Mouse (Mus musculus): Measurements from ENCODE around the gene Mylip. TPM values are rescaled to one million over a fixed set of nuclear protein-coding genes. Genes with fewer than 3 reads are reported as not detected.

Gene Mylip
- polyA plus RNA-seq, 1 experiment from 2014 or later = 4.4 TPM

DNA sequence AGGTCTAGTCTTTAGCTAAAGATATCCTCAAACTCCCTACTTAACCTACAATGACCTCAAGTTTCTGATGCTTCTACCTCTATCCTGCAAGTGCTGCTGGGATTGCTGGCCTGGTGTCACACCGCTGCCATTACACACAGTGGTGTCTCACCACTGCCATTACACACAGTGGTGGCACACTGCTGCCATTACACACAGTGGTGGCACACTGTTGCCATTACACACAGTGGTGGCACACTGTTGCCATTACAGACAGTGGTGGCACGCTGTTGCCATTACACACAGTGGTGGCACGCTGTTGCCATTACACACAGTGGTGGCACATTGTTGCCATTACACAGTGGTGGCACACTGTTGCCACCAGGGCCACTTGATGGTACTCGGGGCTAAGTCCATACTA, 2.3 kb upstream of the Mylip start:
- WGBS = 96% methylated on average over 4 of the region's 4 CpGs
- no peak overlapping the region for H3K9ac ChIP-seq (ENCODE audit: low read depth, low read length)
- H3K4me1 ChIP-seq (replicated peaks; ENCODE audit: control insufficient read depth, insufficient read depth, low read length) = peaks cover 19% of the 10 kb centered on the region
- no peaks in the 10 kb centered on the region; the same call in 1 of the 2 replicates for H3K27me3 ChIP-seq (replicated peaks; ENCODE audit: control insufficient read depth, insufficient read depth, low read length)
- no peak overlapping the region for H3K4me3 ChIP-seq (ENCODE audit: low read depth, low read length)
- ATAC-seq (replicated peaks; ENCODE audit: low FRiP score) (no peak), DNase-seq (ENCODE audit: low spot score) (no peak)
- no peak overlapping the region for H3K4me2 ChIP-seq
- no peaks in the 10 kb centered on the region for H3K36me3 ChIP-seq (ENCODE audit: control insufficient read depth, insufficient read depth, low read length)
- H3K9me3 ChIP-seq (ENCODE audit: control insufficient read depth, low read length) = no peaks in the 10 kb centered on the region
- H3K27ac ChIP-seq (ENCODE audit: low read depth, low read length) = no peak overlapping the region

DNA sequence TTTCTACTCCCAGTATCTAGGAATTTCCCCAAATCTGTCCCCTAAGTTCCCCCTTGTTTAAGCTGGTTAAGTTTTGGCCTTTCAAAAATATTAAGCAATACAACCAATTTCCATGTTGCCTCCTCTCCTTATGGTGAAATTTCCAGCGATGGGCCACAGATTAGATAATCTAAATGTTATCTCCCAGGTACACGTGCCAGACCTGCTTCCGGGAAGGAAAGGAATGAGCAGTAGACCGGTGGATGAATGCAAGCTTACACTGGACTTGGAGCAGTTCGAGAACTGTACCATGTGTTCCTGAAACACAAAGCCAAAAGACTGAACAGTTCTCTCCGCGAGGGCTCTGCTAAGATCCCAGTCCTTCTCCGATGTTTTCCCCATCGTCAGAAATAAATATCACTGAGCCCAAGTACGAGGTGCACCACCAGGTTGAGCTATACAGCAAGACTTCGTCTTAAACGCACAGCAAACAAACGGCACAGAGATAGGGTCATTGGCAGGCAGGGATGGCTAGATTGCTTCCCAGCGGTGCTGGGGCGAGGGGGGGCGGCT, 1.2 kb upstream of the Mylip start:
- Histone ChIP-seq H3K27ac (ENCODE audit: low read depth, low read length) (no peak overlapping the region), H3K4me3 (ENCODE audit: low read depth, low read length) (no peak overlapping the region), H3K36me3 (ENCODE audit: control insufficient read depth, insufficient read depth, low read length) (no peaks in the 10 kb centered on the region), H3K9ac (ENCODE audit: low read depth, low read length) (no peak overlapping the region), H3K4me2 (no peak overlapping the region), H3K27me3 (replicated peaks; ENCODE audit: control insufficient read depth, insufficient read depth, low read length) (no peaks in the 10 kb centered on the region; the same call in 1 of the 2 replicates), H3K9me3 (ENCODE audit: control insufficient read depth, low read length) (no peaks in the 10 kb centered on the region), H3K4me1 (replicated peaks; ENCODE audit: control insufficient read depth, insufficient read depth, low read length) (peaks cover 20% of the 10 kb centered on the region)
- DNase-seq (ENCODE audit: low spot score) (no peak), ATAC-seq (replicated peaks; ENCODE audit: low FRiP score) (no peak)
- WGBS = 70% methylated on average over 16 of the region's 16 CpGs

DNA sequence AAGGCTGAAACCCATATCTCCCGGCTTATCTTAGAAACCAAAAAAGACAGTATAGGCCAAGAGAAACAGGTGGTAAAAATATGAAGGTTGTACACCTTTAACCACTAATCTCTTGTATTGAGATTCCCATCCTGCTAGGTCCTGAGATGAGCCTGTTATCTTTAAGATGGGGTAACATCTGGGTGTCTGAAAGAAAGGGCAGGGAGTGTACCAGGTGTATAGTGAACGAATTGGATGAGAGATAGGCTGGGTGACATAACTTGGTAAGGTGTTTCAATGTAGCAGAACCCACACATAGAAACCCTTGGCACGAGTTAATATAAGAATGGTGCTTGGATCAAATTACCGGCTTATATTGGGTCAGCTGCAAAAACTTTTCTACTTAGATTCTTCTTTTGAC, 653 bp upstream of the Mylip start:
- no peaks in the 10 kb centered on the region for H3K9me3 ChIP-seq (ENCODE audit: control insufficient read depth, low read length)
- no peak for DNase-seq (ENCODE audit: low spot score)
- H3K4me1 ChIP-seq (replicated peaks; ENCODE audit: control insufficient read depth, insufficient read depth, low read length) = peaks cover 20% of the 10 kb centered on the region
- H3K4me3 ChIP-seq (ENCODE audit: low read depth, low read length) = peak overlapping the region; percentile 88
- no peak overlapping the region; the same call in 1 of the 2 replicates for H3K27ac ChIP-seq (ENCODE audit: low read depth, low read length)
- no peaks in the 10 kb centered on the region; the same call in 1 of the 2 replicates for H3K27me3 ChIP-seq (replicated peaks; ENCODE audit: control insufficient read depth, insufficient read depth, low read length)
- no peaks in the 10 kb centered on the region for H3K36me3 ChIP-seq (ENCODE audit: control insufficient read depth, insufficient read depth, low read length)
- ATAC-seq (replicated peaks; ENCODE audit: low FRiP score) = no peak; the same call in 1 of the 2 replicates
- H3K4me2 ChIP-seq = peak overlapping the region; percentile 88
- 31% methylated on average over 4 of the region's 4 CpGs for WGBS
- peak overlapping the region; percentile 60 for H3K9ac ChIP-seq (ENCODE audit: low read depth, low read length)

DNA sequence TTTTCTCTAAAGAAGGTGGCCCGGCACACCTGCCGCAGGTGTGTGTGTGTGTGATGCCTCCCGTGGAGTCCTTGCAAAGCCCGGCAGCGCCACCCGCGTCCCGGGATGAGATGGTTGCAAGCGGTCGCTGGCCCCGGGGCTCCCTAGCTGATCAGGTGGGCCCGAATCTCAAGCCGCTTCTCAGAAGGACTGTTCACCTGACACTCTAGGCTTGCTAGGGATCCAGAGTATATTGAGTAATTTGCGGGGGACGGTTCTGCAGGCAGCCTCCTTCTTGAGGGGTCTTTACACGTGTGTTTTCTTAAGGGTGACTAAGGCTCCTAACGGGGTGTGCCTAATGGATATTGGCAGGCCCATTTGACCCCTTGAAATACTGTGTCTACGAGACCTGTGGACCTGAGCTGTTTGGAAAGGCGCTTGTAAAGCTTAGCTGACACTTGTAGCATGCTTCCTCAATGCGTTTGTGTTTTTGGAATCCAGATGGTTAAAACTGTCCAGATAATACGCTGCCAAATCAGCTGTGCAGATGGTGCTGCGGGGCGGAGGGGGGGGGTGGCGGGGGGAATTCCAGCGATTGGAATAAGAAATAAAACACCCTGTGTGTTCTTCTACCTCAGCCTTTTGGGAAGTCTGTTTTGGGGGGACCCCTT, 895 bp downstream of the Mylip start:
- Histone ChIP-seq H3K36me3 (ENCODE audit: control insufficient read depth, insufficient read depth, low read length) (no peaks in the 10 kb centered on the region), H3K4me2 (peak overlapping the region; percentile 88), H3K27ac (ENCODE audit: low read depth, low read length) (peak overlapping the region; percentile 79), H3K27me3 (replicated peaks; ENCODE audit: control insufficient read depth, insufficient read depth, low read length) (no peaks in the 10 kb centered on the region; the same call in 1 of the 2 replicates), H3K4me3 (ENCODE audit: low read depth, low read length) (peak overlapping the region; percentile 88), H3K9ac (ENCODE audit: low read depth, low read length) (peak overlapping the region; percentile 71), H3K9me3 (ENCODE audit: control insufficient read depth, low read length) (no peaks in the 10 kb centered on the region), H3K4me1 (replicated peaks; ENCODE audit: control insufficient read depth, insufficient read depth, low read length) (peaks cover 18% of the 10 kb centered on the region)
- 2% methylated on average over 25 of the region's 25 CpGs for WGBS
- ATAC-seq (replicated peaks; ENCODE audit: low FRiP score) = no peak; the same call in 1 of the 2 replicates
- peak; percentile 57 for DNase-seq (ENCODE audit: low spot score)

DNA sequence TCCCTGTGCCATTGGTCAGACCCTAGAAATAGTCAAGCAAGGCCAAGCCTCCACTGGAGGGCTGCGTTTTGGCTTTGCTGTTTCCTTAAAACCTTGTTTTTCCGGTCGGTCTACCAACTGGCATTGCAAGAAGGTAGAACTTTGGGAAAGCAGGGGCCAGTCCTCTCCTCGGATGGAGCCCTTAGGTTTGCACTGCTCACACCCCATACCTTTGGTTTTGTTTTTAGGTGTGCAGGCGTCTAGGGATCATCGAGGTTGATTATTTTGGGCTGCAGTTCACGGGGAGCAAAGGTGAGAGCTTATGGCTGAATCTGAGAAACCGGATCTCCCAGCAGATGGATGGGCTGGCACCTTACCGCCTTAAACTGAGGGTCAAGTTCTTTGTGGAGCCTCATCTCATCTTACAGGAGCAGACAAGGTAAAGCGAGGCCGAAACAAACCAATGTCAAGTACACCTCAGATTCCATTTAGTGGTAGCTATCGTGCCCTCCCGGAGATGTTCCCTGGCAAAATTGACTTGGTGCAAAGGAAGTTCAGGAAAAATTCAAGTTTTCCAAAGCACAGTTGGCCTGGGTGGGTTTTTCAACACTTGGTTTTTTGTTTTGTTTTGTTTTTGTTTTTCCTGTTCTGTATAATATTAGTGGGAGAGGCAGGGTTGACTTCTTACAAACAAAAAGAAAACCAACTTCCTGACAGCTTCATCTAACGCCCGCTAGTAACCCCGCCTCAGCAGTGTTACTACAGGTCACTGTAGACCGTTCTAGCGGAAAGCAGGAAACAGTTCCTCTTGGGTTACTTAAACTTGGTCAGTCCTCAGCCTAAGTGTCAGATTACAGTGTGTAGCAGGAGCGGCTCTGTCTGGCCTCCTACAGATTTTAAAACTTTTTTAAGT, 1.7 kb downstream of the Mylip start:
- peak overlapping the region; percentile 71 for H3K9ac ChIP-seq (ENCODE audit: low read depth, low read length)
- H3K27me3 ChIP-seq (replicated peaks; ENCODE audit: control insufficient read depth, insufficient read depth, low read length) = no peaks in the 10 kb centered on the region; the same call in 1 of the 2 replicates
- H3K36me3 ChIP-seq (ENCODE audit: control insufficient read depth, insufficient read depth, low read length) = no peaks in the 10 kb centered on the region
- peak overlapping the region; percentile 88 for H3K4me3 ChIP-seq (ENCODE audit: low read depth, low read length)
- DNase-seq (ENCODE audit: low spot score) (no peak), ATAC-seq (replicated peaks; ENCODE audit: low FRiP score) (no peak)
- 26% methylated on average over 19 of the region's 19 CpGs for whole genome bisulfite sequencing
- peak overlapping the region; percentile 88 for H3K4me2 ChIP-seq
- no peaks in the 10 kb centered on the region for H3K9me3 ChIP-seq (ENCODE audit: control insufficient read depth, low read length)
- peak overlapping the region; percentile 79 for H3K27ac ChIP-seq (ENCODE audit: low read depth, low read length)
- H3K4me1 ChIP-seq (replicated peaks; ENCODE audit: control insufficient read depth, insufficient read depth, low read length) = peaks cover 16% of the 10 kb centered on the region

DNA sequence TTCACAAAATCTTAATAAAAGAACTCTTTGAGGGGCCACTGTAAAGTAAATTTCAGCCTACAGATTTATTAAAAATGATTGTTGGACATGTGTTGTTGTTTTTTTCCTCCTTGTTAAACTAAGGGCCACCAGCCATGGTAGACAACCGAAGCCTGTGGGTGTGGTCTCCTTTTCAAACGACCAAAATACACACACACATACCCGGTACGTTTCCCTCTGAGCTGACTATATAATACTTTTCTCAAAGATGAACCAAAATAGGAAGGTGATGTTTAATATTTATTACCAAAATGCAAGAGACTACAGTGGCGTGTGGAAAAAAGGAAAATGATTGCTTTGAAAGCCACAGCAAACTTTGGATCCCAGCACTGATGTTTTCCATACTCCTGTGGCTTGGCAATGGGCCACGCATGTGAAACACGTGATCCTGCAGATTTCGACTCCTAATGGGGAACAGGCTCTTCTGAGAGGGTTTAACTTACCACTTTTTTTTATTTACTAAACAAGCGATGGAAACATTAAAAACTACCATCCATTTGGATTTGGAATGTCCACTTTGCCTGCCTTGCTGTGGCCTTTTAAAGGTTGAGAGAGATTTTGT, 2.4 kb downstream of the Mylip start:
- Histone ChIP-seq H3K27me3 (replicated peaks; ENCODE audit: control insufficient read depth, insufficient read depth, low read length) (no peaks in the 10 kb centered on the region; the same call in 1 of the 2 replicates), H3K36me3 (ENCODE audit: control insufficient read depth, insufficient read depth, low read length) (no peaks in the 10 kb centered on the region), H3K4me3 (ENCODE audit: low read depth, low read length) (peak overlapping the region; percentile 88), H3K4me2 (peak overlapping the region; percentile 88), H3K4me1 (replicated peaks; ENCODE audit: control insufficient read depth, insufficient read depth, low read length) (peaks cover 16% of the 10 kb centered on the region), H3K9ac (ENCODE audit: low read depth, low read length) (no peak overlapping the region; the same call in 1 of the 2 replicates), H3K9me3 (ENCODE audit: control insufficient read depth, low read length) (no peaks in the 10 kb centered on the region), H3K27ac (ENCODE audit: low read depth, low read length) (0 out of 2 replicates have a peak overlapping the region, but pooled peaks have one; percentile 79)
- no peak for DNase-seq (ENCODE audit: low spot score)
- ATAC-seq (replicated peaks; ENCODE audit: low FRiP score) = no peak
- WGBS = 53% methylated on average over 9 of the region's 9 CpGs

DNA sequence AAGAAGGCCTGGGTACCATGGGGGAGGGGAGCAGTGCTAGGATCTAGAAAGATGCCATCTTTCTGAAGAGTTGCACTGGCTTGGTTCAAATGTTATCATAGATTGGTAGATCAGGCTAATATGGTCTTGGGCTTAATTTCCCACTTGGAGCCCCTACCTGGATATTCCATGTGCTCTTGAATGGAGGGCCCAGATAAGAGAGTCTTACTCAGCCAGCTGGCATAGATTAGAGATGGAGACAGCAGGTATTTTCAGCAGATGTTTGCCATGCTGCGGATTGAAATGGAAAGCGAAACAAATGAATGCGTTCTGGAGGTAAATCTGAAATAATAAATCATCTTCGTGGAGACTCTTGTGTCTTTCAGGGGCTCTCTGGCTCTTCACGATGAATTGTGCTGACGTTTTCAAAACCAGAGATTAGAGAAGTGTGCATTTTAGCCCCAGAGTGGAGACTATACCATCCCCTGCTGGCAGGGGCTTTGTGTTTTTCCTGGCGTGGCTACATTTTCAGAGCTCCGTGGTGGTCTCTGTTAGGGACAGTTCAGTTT, 4.8 kb downstream of the Mylip start:
- no peaks in the 10 kb centered on the region for H3K9me3 ChIP-seq (ENCODE audit: control insufficient read depth, low read length)
- H3K4me3 ChIP-seq (ENCODE audit: low read depth, low read length) = no peak overlapping the region
- no peak overlapping the region for H3K4me2 ChIP-seq
- H3K27ac ChIP-seq (ENCODE audit: low read depth, low read length) = no peak overlapping the region
- no peak overlapping the region for H3K9ac ChIP-seq (ENCODE audit: low read depth, low read length)
- DNase-seq (ENCODE audit: low spot score) = no peak
- ATAC-seq (replicated peaks; ENCODE audit: low FRiP score) = no peak
- H3K4me1 ChIP-seq (replicated peaks; ENCODE audit: control insufficient read depth, insufficient read depth, low read length) = peaks cover 12% of the 10 kb centered on the region
- no peaks in the 10 kb centered on the region; the same call in 1 of the 2 replicates for H3K27me3 ChIP-seq (replicated peaks; ENCODE audit: control insufficient read depth, insufficient read depth, low read length)
- H3K36me3 ChIP-seq (ENCODE audit: control insufficient read depth, insufficient read depth, low read length) = no peaks in the 10 kb centered on the region
- WGBS = 71% methylated on average over 8 of the region's 8 CpGs

DNA sequence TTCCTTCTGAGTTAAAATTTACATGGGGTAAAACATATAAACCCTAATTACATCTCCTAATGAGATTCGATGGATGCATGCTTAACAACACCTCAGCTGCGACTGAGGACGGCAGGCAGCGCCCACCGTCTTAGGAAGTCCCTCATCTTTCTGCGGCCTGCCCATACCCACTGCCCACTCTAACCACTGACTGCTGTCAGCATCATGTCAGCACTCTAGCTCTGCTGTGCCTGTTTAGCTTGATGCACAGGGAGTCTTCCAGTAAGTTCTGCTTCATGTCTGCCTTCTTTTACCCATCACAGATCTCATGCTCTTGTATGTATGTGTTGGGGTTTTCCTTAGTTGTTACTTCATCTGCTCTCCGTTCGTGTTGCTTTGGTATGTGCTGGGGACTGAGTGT, 7.2 kb downstream of the Mylip start:
- no peaks in the 10 kb centered on the region for H3K36me3 ChIP-seq (ENCODE audit: control insufficient read depth, insufficient read depth, low read length)
- no peak overlapping the region for H3K4me3 ChIP-seq (ENCODE audit: low read depth, low read length)
- DNase-seq (ENCODE audit: low spot score) (no peak), ATAC-seq (replicated peaks; ENCODE audit: low FRiP score) (no peak)
- H3K9ac ChIP-seq (ENCODE audit: low read depth, low read length) = no peak overlapping the region
- 90% methylated on average over 8 of the region's 8 CpGs for WGBS
- no peaks in the 10 kb centered on the region; the same call in 1 of the 2 replicates for H3K27me3 ChIP-seq (replicated peaks; ENCODE audit: control insufficient read depth, insufficient read depth, low read length)
- peaks cover 16% of the 10 kb centered on the region for H3K4me1 ChIP-seq (replicated peaks; ENCODE audit: control insufficient read depth, insufficient read depth, low read length)
- H3K9me3 ChIP-seq (ENCODE audit: control insufficient read depth, low read length) = no peaks in the 10 kb centered on the region
- H3K4me2 ChIP-seq = no peak overlapping the region
- H3K27ac ChIP-seq (ENCODE audit: low read depth, low read length) = no peak overlapping the region
